Mouse (Mus musculus) bone marrow, adult 2 months (tissue): ENCODE results near the gene Pnpla1. TPM values are rescaled to one million over a fixed set of nuclear protein-coding genes. Genes with fewer than 3 reads are reported as not detected.

ENCODE experiments used
- H3K27ac ChIP-seq: fragments of 200-500 bp; 2 replicates; pipeline ENCODE4 v1.5.1; 2012; ENCODE audit warnings: low read depth, mild to moderate bottlenecking, control low read depth, inconsistent platforms, low read length; ENCODE audit not compliant: control insufficient read depth, poor library complexity, insufficient read depth
- H3K4me1 ChIP-seq: fragments of 200-500 bp; 2 replicates; pipeline ENCODE4 v1.6.1; 2011; ENCODE audit warnings: low read length; ENCODE audit not compliant: control insufficient read depth, insufficient read depth
- H3K4me3 ChIP-seq: fragments of 200-500 bp; replicated peaks from 2 replicates; pipeline ENCODE3; 2011; ENCODE audit warnings: mild to moderate bottlenecking, low read depth, low read length, control low read depth; ENCODE audit not compliant: control insufficient read depth
- CTCF ChIP-seq: fragments of 200-500 bp; IDR thresholded peaks from 2 replicates; pipeline ENCODE4 v1.5.1; 2011; ENCODE audit warnings: low read length, control low read depth; ENCODE audit not compliant: control insufficient read depth, insufficient read depth
- POLR2A ChIP-seq: fragments of 200-500 bp; IDR thresholded peaks from 2 replicates; pipeline ENCODE4 v1.6.1; 2011; ENCODE audit warnings: low read depth, mild to moderate bottlenecking, control low read depth, low read length, borderline replicate concordance; ENCODE audit not compliant: control insufficient read depth
- WGBS: fragments of 180-500 bp; shearing (Covaris S2); methylation state at CpG from one replicate; pipeline ENCODE4 v1.1.7; 2018; 5-methylcytosine and 5-hydroxymethylcytosine counted together
- polyA plus RNA-seq: library from polyadenylated mRNA; stranded (reverse); fragments of >200 nt; gene quantifications from 2 replicates; pipeline ENCODE4 v1.2.4, GENCODE M21; 2011; ENCODE audit warnings: low replicate concordance; ENCODE audit not compliant: missing spikeins, insufficient read depth, insufficient read length

Pnpla1 gene
- polyA plus RNA-seq, 1 experiment: 0.67 TPM

GRCm38 (mm10) chr17:28928004-28928403 lies 69.8 kb downstream of the Pnpla1 start:
- Histone ChIP-seq H3K4me1 (peaks cover 3% of the 10 kb centered on the region; the same call in 1 of the 2 replicates), H3K27ac (no peak overlapping the region), H3K4me3 (no peak overlapping the region)
- WGBS: 65% methylated on average over 9 of the region's 9 CpGs
- TF ChIP-seq POLR2A: no peak
- TF ChIP-seq CTCF: no peak

GRCm38 (mm10) chr17:28929369-28929768 lies 71.2 kb downstream of the Pnpla1 start:
- Histone ChIP-seq H3K4me1 (peaks cover 3% of the 10 kb centered on the region; the same call in 1 of the 2 replicates), H3K27ac (no peak overlapping the region; the same call in 1 of the 2 replicates), H3K4me3 (no peak overlapping the region)
- 85% methylated on average over 4 of the region's 4 CpGs for WGBS
- TF ChIP-seq CTCF (no peak), POLR2A (no peak)

GRCm38 (mm10) chr17:28930392-28931074 lies 72.3 kb downstream of the Pnpla1 start:
- Histone ChIP-seq H3K4me1 (peaks cover 3% of the 10 kb centered on the region; the same call in 1 of the 2 replicates), H3K4me3 (no peak overlapping the region), H3K27ac (peak overlapping the region; percentile 83)
- WGBS: 30% methylated on average over 14 of the region's 14 CpGs
- no peak for TF ChIP-seq POLR2A
- TF ChIP-seq CTCF: peak; percentile 41

- Histone ChIP-seq H3K4me3 (no peak overlapping the region), H3K27ac (peak overlapping the region; percentile 30), H3K4me1 (peaks cover 3% of the 10 kb centered on the region; the same call in 1 of the 2 replicates)
- no peak for TF ChIP-seq POLR2A
- TF ChIP-seq CTCF: no peak
- 86% methylated on average over 18 of the region's 18 CpGs for WGBS
Measured at GRCm38 (mm10) chr17:28931436-28932211, 73.4 kb downstream of the Pnpla1 start.

GRCm38 (mm10) chr17:28932274-28932673 lies 74.1 kb downstream of the Pnpla1 start:
- Histone ChIP-seq H3K4me1 (no peaks in the 10 kb centered on the region; the same call in 1 of the 2 replicates), H3K4me3 (no peak overlapping the region), H3K27ac (no peak overlapping the region)
- TF ChIP-seq POLR2A (no peak), CTCF (no peak)
- WGBS: 92% methylated on average over 4 of the region's 4 CpGs

- Histone ChIP-seq H3K4me3 (no peak overlapping the region), H3K4me1 (no peaks in the 10 kb centered on the region; the same call in 1 of the 2 replicates), H3K27ac (no peak overlapping the region)
- WGBS: 66% methylated on average over 19 of the region's 19 CpGs
- TF ChIP-seq POLR2A (no peak), CTCF (no peak)
Measured at GRCm38 (mm10) chr17:28934120-28934916, 76.1 kb downstream of the Pnpla1 start.

GRCm38 (mm10) chr17:28936133-28936532 lies 77.9 kb downstream of the Pnpla1 start:
- 65% methylated on average over 7 of the region's 7 CpGs for WGBS
- Histone ChIP-seq H3K4me3 (no peak overlapping the region), H3K4me1 (no peaks in the 10 kb centered on the region; the same call in 1 of the 2 replicates), H3K27ac (no peak overlapping the region)
- TF ChIP-seq POLR2A (no peak), CTCF (no peak)
